Mouse (Mus musculus): ENCODE measurements around the gene Chil5.

DNA sequence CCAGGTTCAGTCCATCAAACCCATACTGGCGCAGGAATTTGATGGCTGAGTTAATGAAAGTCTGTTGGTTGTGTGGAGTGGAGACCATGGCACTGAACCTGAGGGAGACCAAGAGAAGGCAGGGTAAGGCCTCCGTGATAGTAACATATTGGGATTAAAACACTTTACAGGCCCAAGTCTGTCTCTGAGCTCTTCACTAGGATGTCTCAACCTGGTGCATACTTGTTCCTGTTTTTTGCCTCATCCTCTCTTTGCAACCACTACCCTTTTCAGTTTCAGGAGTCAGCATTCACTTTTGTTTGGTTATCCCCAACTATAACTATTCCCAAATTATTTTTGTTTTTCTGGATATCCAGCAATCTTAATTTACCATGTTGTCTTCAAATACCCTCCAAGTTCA, 8.5 kb downstream of the Chil5 start:
- no peak for TF ChIP-seq CTCF (IDR thresholded peaks at IDR 0.05)
- TF ChIP-seq EP300 (IDR thresholded peaks at IDR 0.05): no peak

All from lung, postnatal 0 days (tissue).